Mouse (Mus musculus) left cerebral cortex, postnatal 14 days (tissue): ENCODE data around the gene Pum1. TPM values are rescaled to one million over a fixed set of nuclear protein-coding genes. Genes with fewer than 3 reads are reported as not detected.

Experiments used
- DNase-seq, 2 experiments: peaks; one replicate each; pipeline ENCODE4 v3.0.0; 2021 to 2022; ENCODE audit warnings: low spot score in 2 of 2, mixed read lengths in 1 of 2
- intact Hi-C: fragments of 180-260 bp; cut with DNase I; formaldehyde crosslinking; loops from one replicate; pipeline ENCODE4 v1.15.1; 2025
- total RNA-seq, 2 experiments: library from RNA; stranded (reverse); gene quantifications; 2 replicates each; pipeline ENCODE4 v1.2.3; 2021

Pum1 gene
- total RNA-seq, 2 experiments from 2014 or later, result 111 TPM

- DNase-seq, result no peak
- intact Hi-C loops, result no loop called here
Observed at GRCm38 (mm10) chr4:130801624-130802329, 138.7 kb downstream of the Pum1 start.

GRCm38 (mm10) chr4:130803591-130803990 is 140.5 kb downstream of the Pum1 start:
- intact Hi-C loops, result no loop called here
- no peak for DNase-seq

- intact Hi-C loops, result no loop called here
- DNase-seq, result no peak
Observed at GRCm38 (mm10) chr4:130804292-130804691, 141.2 kb downstream of the Pum1 start.

GRCm38 (mm10) chr4:130804771-130805361 is 141.7 kb downstream of the Pum1 start:
- DNase-seq, result peak in 1 of 2 experiments; percentile 68
- intact Hi-C loops, result no loop called here

DNA sequence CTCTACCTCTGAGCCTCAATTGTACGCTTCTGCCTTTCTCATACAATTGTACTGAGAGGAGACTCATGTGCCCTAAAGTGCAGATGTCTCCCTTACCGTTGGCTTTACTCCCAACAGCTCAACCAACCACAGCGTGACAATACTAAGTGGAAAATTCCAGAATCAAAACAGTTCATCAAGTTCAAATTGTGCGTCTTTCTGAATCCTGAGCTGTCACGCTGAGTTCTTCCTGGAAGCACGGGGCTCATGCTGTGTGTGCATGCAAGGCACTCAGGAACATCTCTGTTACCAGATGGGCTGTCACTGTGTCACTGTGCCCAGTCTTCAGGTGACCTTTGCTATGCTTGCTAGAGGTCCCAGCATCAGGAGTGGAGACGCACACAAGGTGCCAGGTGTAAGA is 142.6 kb downstream of the Pum1 start:
- intact Hi-C loops, result no loop called here
- no peak for DNase-seq

GRCm38 (mm10) chr4:130806746-130807145 is 143.6 kb downstream of the Pum1 start:
- no peak for DNase-seq
- intact Hi-C loops, result no loop called here

DNA sequence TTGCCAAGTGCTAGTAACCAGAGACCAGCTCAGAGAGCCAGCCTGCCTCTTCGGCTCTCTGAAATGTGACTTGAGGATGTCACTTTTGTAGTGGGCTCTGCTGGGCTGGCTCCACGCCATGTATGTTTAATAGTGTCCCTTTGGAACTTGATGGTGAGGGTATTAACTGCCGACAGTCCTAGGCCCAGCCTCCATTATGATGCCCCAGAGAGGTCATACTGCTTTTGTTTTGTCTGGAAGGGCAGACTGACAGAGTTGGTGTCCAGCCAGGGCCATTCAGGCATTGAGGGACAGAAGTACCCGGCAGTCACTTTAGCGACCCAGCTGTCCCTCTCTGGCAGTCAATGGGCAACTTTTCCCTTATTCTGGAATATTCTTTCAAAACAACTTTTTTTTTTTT is 146.7 kb downstream of the Pum1 start:
- intact Hi-C loops, result no loop called here
- no peak for DNase-seq

DNA sequence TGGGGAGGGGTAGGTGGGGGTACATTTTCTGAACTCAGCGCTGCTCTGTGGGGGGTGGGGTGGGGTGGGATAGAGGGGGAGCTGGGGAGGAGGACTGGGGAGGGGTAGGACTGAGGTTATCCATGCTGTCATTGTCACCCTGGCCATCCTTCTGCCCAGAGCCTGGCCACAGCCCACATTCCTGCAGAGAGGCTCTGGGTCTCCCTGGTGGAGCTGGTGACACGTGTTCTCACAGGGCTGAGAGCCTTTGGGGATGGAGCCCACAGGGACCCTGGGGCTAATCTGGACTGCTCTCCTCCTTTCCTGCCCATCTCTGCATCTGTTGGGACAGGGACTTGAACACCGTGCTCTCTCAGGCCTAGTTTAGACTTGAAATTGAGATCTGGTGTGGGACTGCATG is 147.7 kb downstream of the Pum1 start:
- no peak for DNase-seq
- intact Hi-C loops, result no loop called here

DNA sequence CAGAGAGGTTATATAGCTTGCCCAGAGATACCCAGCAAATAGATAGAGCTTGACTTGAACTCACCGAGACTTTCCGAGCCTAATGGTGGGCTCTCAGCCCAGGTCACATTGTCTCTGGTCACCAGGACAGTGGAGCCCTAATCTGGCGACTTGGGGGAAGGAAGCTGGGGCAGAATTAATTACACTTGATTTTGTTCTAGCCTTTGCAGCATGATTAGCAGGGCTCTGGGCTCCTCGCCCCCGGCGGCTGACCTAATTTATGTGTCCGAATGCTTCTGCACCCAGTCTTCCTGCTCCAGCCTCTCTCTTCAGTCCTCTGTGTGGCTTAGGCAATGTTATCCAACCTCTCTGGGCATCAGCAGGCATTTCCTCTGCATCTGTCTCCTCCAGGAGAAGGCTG is 148.3 kb downstream of the Pum1 start:
- no peak for DNase-seq
- intact Hi-C loops, result no loop called here

- intact Hi-C loops, result no loop called here
- DNase-seq, result peak; percentile 67 to 78
Observed at GRCm38 (mm10) chr4:130813958-130814357, 150.8 kb downstream of the Pum1 start.

DNA sequence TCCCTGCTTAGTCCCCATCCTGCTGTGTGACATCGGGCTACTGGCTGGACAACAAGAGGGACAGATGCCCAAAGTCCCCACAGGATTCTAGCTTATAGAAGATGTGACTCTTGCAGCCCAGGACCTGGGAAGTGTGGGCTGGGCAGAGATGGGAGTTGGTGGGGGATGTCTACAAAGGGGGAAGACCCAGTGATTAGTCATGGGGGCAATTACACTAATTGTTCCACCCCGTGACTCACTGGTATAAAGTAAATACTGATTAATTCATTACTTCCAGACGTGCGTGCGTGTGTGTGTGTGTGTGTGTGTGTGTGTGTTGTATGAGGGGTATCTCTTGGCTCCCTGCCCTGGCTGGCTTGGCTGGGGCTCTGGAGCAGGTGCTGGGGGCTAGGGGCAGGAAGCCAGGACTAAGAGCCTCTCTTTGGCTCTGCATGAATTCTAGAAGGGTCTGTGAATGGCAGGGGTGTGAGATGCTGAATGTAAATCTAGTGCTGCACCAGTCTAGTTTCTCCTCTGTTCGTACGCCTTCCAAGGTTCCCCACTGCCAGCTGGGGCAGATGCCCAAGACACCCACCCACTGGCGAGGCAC is 151.7 kb downstream of the Pum1 start:
- peak; percentile 67 to 71 for DNase-seq
- intact Hi-C loops, result no loop called here

DNA sequence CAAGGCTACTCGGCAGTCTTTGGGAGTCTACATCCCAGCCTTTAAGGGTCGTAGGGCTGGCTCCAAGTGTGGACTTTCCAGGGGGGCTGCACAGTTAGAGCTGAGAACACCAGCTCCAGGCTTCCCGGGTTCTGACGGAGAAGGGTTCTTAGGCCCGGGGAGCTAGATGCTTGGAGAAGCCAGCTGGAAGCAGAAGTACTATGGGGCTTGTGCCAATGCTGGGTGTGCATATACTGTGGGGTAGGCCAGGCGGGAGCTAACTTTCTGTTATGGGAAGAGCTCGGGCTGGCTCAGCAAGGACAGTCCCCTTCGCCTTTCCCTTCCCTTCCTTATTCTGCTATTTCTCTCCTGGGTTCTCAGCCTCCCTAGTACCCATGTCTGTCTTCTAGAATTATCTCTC is 152.7 kb downstream of the Pum1 start:
- intact Hi-C loops, result no loop called here
- DNase-seq, result peak in 1 of 2 experiments; percentile 40

DNA sequence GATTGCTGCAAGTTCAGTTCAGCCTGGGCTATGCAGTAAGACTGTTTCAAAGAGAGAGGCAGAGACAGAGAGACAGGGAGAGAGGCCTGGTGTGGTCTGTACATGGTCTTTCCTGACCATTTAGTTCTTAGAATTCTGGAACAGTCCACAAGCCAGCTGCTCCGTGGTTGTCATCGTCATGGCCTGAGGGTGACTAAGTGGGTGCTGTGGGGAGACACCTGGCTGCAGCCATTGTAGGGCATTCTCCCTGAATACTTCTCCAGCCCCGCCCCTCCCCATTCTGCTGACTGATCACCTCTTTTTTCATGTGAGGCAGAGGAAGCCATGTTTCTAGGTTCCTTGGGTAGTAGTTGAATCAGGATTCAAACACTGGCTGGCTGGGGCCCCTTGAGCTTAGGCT is 156.7 kb downstream of the Pum1 start:
- intact Hi-C loops, result no loop called here
- DNase-seq, result no peak

DNA sequence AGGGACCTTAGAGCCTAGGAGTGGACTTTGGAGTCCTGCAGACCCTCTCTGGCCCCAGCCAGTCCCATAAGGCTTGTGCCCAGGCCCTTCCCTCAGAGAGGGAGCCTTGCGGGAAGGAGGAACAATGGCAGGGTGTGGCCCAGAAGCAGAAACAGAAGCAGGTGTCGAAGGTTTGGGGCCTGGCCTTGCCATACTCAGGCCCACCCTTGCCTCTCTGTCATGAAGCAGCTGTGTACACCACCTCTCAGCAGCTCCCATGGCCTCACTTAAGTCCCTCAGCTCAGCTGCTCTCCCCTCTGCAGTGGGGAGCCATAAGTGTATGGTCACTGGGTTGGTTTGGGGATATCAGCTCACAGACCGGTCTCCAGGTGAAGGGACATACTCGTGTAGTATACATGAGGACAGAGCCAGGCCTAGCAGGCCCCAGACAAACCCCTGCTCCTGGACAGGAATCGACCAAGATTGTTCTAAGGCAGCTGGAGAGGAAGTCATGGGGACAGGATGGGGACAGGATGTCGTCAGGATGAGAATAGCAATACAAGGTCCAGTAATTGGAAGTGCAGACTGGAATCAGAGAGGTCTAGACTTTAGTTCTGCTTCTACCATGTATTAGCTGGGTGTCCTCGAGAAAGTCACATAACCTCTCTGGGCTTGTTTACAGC is 157.6 kb downstream of the Pum1 start:
- no peak for DNase-seq
- intact Hi-C loops, result no loop called here

DNA sequence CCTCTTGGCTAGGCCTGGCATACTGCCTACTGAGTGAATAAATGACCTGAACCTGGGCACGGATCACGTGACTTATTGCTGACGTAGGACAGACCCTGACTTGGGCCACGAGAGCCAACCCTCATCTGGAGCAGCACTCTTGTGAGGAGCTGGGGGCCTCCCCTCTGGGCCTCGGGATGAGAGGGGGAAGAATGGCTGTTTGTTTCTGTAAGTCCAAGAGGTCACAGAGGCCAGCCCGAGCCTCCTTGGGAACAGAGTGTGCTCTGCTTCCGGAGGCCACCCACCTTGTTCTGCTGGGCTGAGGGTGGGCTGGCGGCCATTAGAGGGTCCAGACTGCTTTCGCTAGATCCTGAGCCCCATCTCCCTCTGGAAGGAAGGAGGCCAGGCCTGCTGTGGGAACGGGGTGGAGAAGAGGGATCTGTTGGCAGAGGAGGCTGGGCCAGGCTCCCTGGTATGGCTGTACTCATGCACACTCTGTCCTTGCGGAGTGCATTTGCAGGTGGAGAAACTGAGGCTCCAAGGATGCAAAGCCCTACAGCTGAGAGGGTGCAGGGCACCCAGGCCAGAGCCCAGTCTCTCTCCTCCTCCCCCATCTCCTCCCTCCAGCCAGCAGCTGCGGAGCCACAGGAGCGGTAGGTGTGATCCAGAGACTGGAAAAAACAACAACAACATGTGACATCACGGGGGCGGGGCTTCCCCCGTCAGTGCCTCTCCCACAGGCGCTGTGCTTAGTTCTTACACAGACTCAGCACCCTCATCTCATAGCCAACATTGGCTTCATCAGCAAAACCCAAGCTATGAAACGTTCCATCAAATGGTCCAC is 165.9 kb downstream of the Pum1 start:
- intact Hi-C loops, result no loop called here
- peak in 1 of 2 experiments; percentile 53 for DNase-seq

Other genes with a start within 250 kb of the Pum1 start
- 10 to 100 TPM; 32.9 to 38.5 TPM for gene Nkain1, start 89.1 kb upstream of the Pum1 start, total RNA-seq
- 100 to 1,000 TPM; 246 to 250 TPM for gene Sdc3, start 129.2 kb downstream of the Pum1 start, total RNA-seq
- gene Laptm5, start 249.8 kb downstream of the Pum1 start, total RNA-seq, result 10 to 100 TPM; 35.3 to 38.3 TPM